In the genomic region with DNA sequence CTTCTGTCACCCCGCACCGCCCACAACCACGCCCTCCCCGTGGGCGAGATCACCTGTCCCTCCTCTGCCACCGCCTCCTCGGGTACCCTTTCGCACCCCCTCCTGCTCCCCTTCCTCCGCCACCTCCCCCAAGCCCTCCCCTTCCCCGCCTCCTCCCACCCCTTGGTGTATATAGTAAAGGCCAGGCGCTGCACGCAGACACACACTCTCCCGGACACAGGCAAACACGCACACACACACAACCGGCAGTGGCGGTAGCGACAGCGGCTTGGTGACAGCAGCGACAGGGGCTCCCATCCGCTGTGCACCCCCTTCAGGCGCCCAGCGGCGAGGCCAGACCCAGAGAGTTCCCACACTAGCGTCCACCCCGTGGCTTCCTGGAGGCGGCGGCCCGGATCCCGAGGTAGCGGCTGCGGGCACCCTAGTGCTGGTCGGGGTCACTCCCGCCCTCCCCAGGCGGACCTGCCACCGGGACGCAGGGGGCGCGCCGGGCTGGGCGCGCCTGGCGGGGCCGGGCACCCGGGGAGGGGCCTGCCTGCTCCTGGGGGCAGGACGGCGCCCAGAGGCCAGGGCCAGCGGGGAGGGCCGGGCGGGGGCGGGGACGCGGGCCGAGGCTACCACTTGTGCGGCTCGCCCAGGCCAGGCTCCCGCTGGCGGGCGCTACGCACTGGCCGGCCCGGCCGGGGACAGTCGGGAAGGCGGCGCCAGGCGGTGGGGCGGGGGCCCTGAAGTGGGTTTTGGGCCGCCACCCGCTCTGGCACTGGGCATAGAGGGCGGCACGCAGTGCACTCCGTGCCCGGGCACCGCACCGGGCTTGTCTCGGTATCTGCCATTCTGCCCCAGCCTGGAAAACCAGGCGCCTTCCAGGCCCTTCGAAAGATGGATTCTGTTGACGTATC, we compare ENCODE assay signal across 7 mouse cellular contexts. TPM values are rescaled to one million over a fixed set of nuclear protein-coding genes. Genes with fewer than 3 reads are reported as not detected.
DNase-seq lines count a peak whose midpoint lies in the region; ATAC-seq and TF ChIP-seq lines count a peak whose summit lies in the region.

Gene Rai2, plus strand, starts transcription at position 205 of the 899 bp plus-strand sequence.

- no peak for DNase-seq in ES-E14 (ENCODE audit: low read depth, low spot score)
- peak; percentile 69 to 87 for DNase-seq in adrenal gland, adult (ENCODE audit: inconsistent age in 2 of 2, low spot score in 1 of 2)
- peak; percentile 61 for DNase-seq in kidney, postnatal 10 days
- DNase-seq in retina, postnatal 7 days (ENCODE audit: low read depth, low spot score): peak; percentile 24

- peaks cover 0 to 3% of the 10 kb centered on the region in 2 experiments; a peak in 1 of 4 replicates for H3K4me1 ChIP-seq in ES-E14 (ENCODE audit: control insufficient read depth in 2 of 2, insufficient read depth in 2 of 2, low read length in 2 of 2, poor library complexity in 1 of 2)
- no peaks in the 10 kb centered on the region for H3K4me1 ChIP-seq in embryonic fibroblast, embryonic 13.5 days (ENCODE audit: control insufficient read depth, insufficient read depth, low read length)
- no peaks in the 10 kb centered on the region for H3K4me1 ChIP-seq in heart, embryonic 16.5 days (ENCODE audit: control insufficient read depth, insufficient read depth, low read length)
- no peaks in the 10 kb centered on the region for H3K4me1 ChIP-seq in lung, embryonic 16.5 days (replicated peaks; ENCODE audit: control insufficient read depth, insufficient read depth, low read length)

- no peak within 1 kb of the TSS; the same call in 1 of the 2 replicates for H3K9ac ChIP-seq in ES-E14 (ENCODE audit: insufficient read depth, low read depth, low read length, poor library complexity, severe bottlenecking)
- H3K9ac ChIP-seq in heart, embryonic 16.5 days (ENCODE audit: low read length): peak within 1 kb of the TSS; percentile 28
- peak within 1 kb of the TSS; percentile 61 for H3K9ac ChIP-seq in lung, embryonic 16.5 days (ENCODE audit: low read length)

- in situ Hi-C loops in ES-E14 (cut with MboI; ENCODE audit: low sequenced_read_pairs in 2 of 2, unreplicated experiment in 2 of 2): no loop called here

- no peaks in the 10 kb centered on the region for H3K9me3 ChIP-seq in ES-E14 (ENCODE audit: control insufficient read depth, insufficient read depth, low read depth, low read length)
- H3K9me3 ChIP-seq in heart, embryonic 16.5 days (replicated peaks; ENCODE audit: control insufficient read depth, low read length): no peaks in the 10 kb centered on the region
- no peaks in the 10 kb centered on the region for H3K9me3 ChIP-seq in lung, embryonic 16.5 days (ENCODE audit: control insufficient read depth, low read length)

- H3K4me2 ChIP-seq in heart, embryonic 16.5 days (ENCODE audit: low read depth, low read length): peak within 1 kb of the TSS; percentile 74
- peak within 1 kb of the TSS; percentile 90 for H3K4me2 ChIP-seq in lung, embryonic 16.5 days (ENCODE audit: low read depth, low read length)

- no peak for TF ChIP-seq CTCF in embryonic fibroblast, embryonic 13.5 days (IDR thresholded peaks at IDR 0.05; ENCODE audit: borderline replicate concordance, insufficient read depth, low read length)

- H3K27ac ChIP-seq in ES-E14 (ENCODE audit: insufficient read depth, low read depth, low read length, poor library complexity, severe bottlenecking): no peak within 1 kb of the TSS
- no peak within 1 kb of the TSS for H3K27ac ChIP-seq in embryonic fibroblast, embryonic 13.5 days (ENCODE audit: insufficient read depth, low read length)
- H3K27ac ChIP-seq in heart, embryonic 16.5 days (ENCODE audit: low read length): no peak within 1 kb of the TSS
- no peak within 1 kb of the TSS for H3K27ac ChIP-seq in lung, embryonic 16.5 days (ENCODE audit: low read length)

- peak; percentile 80 for ATAC-seq in heart, embryonic 16.5 days (replicated peaks; ENCODE audit: extremely low read depth, insufficient read depth, low FRiP score)
- peak; percentile 73 for ATAC-seq in lung, embryonic 16.5 days (ENCODE audit: low read depth)

- TF ChIP-seq POLR2A in embryonic fibroblast, embryonic 13.5 days (IDR thresholded peaks at IDR 0.05; ENCODE audit: low read depth, low read length): no peak; the same call in 1 of the 2 replicates

- peak within 1 kb of the TSS; percentile 56 to 72 for H3K4me3 ChIP-seq in ES-E14 (ENCODE audit: insufficient read depth in 1 of 2, low read depth in 1 of 2, low read length in 2 of 2, poor library complexity in 1 of 2, severe bottlenecking in 1 of 2)
- H3K4me3 ChIP-seq in embryonic fibroblast, embryonic 13.5 days (ENCODE audit: insufficient read depth, low read length): peak within 1 kb of the TSS; percentile 48
- H3K4me3 ChIP-seq in heart, embryonic 16.5 days (ENCODE audit: low read length): peak within 1 kb of the TSS; percentile 63
- H3K4me3 ChIP-seq in lung, embryonic 16.5 days (ENCODE audit: low read length): peak within 1 kb of the TSS; percentile 56

- no peaks in the 10 kb centered on the region for H3K36me3 ChIP-seq in ES-E14 (ENCODE audit: control insufficient read depth, insufficient read depth, low read length, poor library complexity, severe bottlenecking)
- H3K36me3 ChIP-seq in heart, embryonic 16.5 days (ENCODE audit: control insufficient read depth, insufficient read depth): no peaks in the 10 kb centered on the region
- no peaks in the 10 kb centered on the region for H3K36me3 ChIP-seq in lung, embryonic 16.5 days (ENCODE audit: control insufficient read depth, insufficient read depth, low read length)

- 15% methylated on average over 43 of the region's 79 CpGs for WGBS in heart, embryonic 16.5 days
- 18% methylated on average over 45 of the region's 79 CpGs for WGBS in lung, embryonic 16.5 days

- peaks cover 8% of the 10 kb centered on the region for H3K27me3 ChIP-seq in heart, embryonic 16.5 days (ENCODE audit: control insufficient read depth, insufficient read depth, low read length)
- H3K27me3 ChIP-seq in lung, embryonic 16.5 days (ENCODE audit: control insufficient read depth, insufficient read depth, low read depth, low read length): peaks cover 40% of the 10 kb centered on the region

TF ChIP-seq in ES-E14, 5 proteins besides CTCF, POLR2A, EP300 and RAD21:
- TF ChIP-seq CHD2 (IDR thresholded peaks at IDR 0.05; ENCODE audit: low read depth, low read length): no peak
- no peak for TF ChIP-seq HCFC1 (IDR thresholded peaks at IDR 0.05; ENCODE audit: borderline replicate concordance, insufficient read depth, low read length)
- no peak for TF ChIP-seq ZNF384 (IDR thresholded peaks at IDR 0.05; ENCODE audit: low read depth, low read length)
- no peak for TF ChIP-seq MAFK (IDR thresholded peaks at IDR 0.05; ENCODE audit: insufficient read depth, low read depth, low read length)
- no peak for TF ChIP-seq ZC3H11A (IDR thresholded peaks at IDR 0.05; ENCODE audit: borderline replicate concordance, low read depth, low read length)

RNA-seq across cellular contexts. Expression of gene Rai2, which starts in this region (rescaled TPM):
- total RNA-seq in ES-E14 (2012; rRNA removed): not detected in 2 replicates
- polyA plus RNA-seq in embryonic fibroblast, embryonic 13.5 days (2011; ENCODE audit: insufficient read length, low read depth, missing spikeins): 0.45 and 0.47 TPM in 2 replicates
- 2.5 TPM in 2 replicates for polyA plus RNA-seq in heart, embryonic 16.5 days (2015; fragmentation: Nextera tagmentation; extraction: Ambion mirVana)
- polyA plus RNA-seq in lung, embryonic 16.5 days (2015; fragmentation: Nextera tagmentation; extraction: Ambion mirVana): 2.6 and 3.5 TPM in 2 replicates
